Mouse (Mus musculus) liver, adult 2 months (tissue): ENCODE measurements around the gene Nf1. TPM values are rescaled to one million over a fixed set of nuclear protein-coding genes. Genes with fewer than 3 reads are reported as not detected.
"Not testable (repeated sequence)": the region's sequence is repeated elsewhere in the genome, so short reads cannot be mapped to it uniquely, and the experiment has no call there.

Experiments used
- DNase-seq: peaks from one replicate; pipeline ENCODE4 v3.0.0-alpha.2; 2011; ENCODE audit warnings: low read depth, low spot score; ENCODE audit errors: extremely low read depth
- H3K27ac ChIP-seq: fragments of 200-500 bp; replicated peaks from 2 replicates; pipeline ENCODE4 v1.5.1; 2012; ENCODE audit warnings: low read depth, mild to moderate bottlenecking, control low read depth, inconsistent platforms, low read length; ENCODE audit not compliant: insufficient read depth
- H3K27me3 ChIP-seq: fragments of 200-500 bp; 2 replicates; pipeline ENCODE4 v1.6.1; 2012; ENCODE audit warnings: mild to moderate bottlenecking, moderate library complexity, low read length, inconsistent platforms; ENCODE audit not compliant: control insufficient read depth, insufficient read depth
- H3K36me3 ChIP-seq: fragments of 200-500 bp; 2 replicates; pipeline ENCODE4 v1.6.1; 2012; ENCODE audit warnings: low read length, inconsistent platforms; ENCODE audit not compliant: control insufficient read depth, insufficient read depth
- H3K4me1 ChIP-seq: fragments of 200-500 bp; 2 replicates; pipeline ENCODE4 v1.6.1; 2011; ENCODE audit warnings: low read length; ENCODE audit not compliant: control insufficient read depth, insufficient read depth
- H3K4me3 ChIP-seq: fragments of 200-500 bp; 2 replicates; pipeline ENCODE4 v1.5.1; 2011; ENCODE audit warnings: low read depth, mild to moderate bottlenecking, control low read depth, low read length, moderate library complexity; ENCODE audit not compliant: insufficient read depth
- H3K79me2 ChIP-seq: fragments of 200-500 bp; 2 replicates; pipeline ENCODE4 v1.6.1; 2012; ENCODE audit warnings: inconsistent platforms, mild to moderate bottlenecking, low read length, moderate library complexity; ENCODE audit not compliant: control insufficient read depth, insufficient read depth
- H3K9ac ChIP-seq: fragments of 200-500 bp; 2 replicates; pipeline ENCODE4 v1.6.1; 2012; ENCODE audit warnings: low read depth, mild to moderate bottlenecking, control low read depth, inconsistent platforms, low read length
- CTCF ChIP-seq: fragments of 200-500 bp; IDR thresholded peaks from 2 replicates; pipeline ENCODE4 v1.5.1; 2011; ENCODE audit warnings: low read depth, low read length, control low read depth
- POLR2A ChIP-seq: fragments of 200-500 bp; IDR thresholded peaks from 2 replicates; pipeline ENCODE4 v1.6.1; 2011; ENCODE audit warnings: low read length, control low read depth; ENCODE audit not compliant: insufficient read depth; ENCODE audit errors: extremely low read depth
- WGBS: fragments of 180-500 bp; shearing (Covaris S2); methylation state at CpG from one replicate; pipeline ENCODE4 v1.1.7; 2018; 5-methylcytosine and 5-hydroxymethylcytosine counted together
- polyA plus RNA-seq: library from polyadenylated mRNA; depleted of rRNA; stranded (reverse); fragments of >200 nt; gene quantifications from 2 replicates; pipeline ENCODE4 v1.2.3, GENCODE M21; 2012
- total RNA-seq: library from RNA; depleted of rRNA; stranded (reverse); fragments of >200 nt; gene quantifications from 2 replicates; pipeline ENCODE4 v1.2.3, GENCODE M21; 2014

Gene Nf1
- total and polyA plus RNA-seq, 2 experiments: 5.5 to 21.1 TPM

GRCm38 (mm10) chr11:79296167-79296566 is 43.3 kb upstream of the Nf1 start:
- Histone ChIP-seq H3K79me2 (no peaks in the 10 kb centered on the region), H3K27me3 (no peaks in the 10 kb centered on the region), H3K4me3 (no peak overlapping the region), H3K36me3 (no peaks in the 10 kb centered on the region), H3K4me1 (no peaks in the 10 kb centered on the region), H3K27ac (no peak overlapping the region), H3K9ac (no peak overlapping the region)
- TF ChIP-seq POLR2A (no peak), CTCF (peak; percentile 56)
- peak; percentile 36 for DNase-seq
- 12% methylated on average over 1 of the region's 1 CpGs for WGBS

DNA sequence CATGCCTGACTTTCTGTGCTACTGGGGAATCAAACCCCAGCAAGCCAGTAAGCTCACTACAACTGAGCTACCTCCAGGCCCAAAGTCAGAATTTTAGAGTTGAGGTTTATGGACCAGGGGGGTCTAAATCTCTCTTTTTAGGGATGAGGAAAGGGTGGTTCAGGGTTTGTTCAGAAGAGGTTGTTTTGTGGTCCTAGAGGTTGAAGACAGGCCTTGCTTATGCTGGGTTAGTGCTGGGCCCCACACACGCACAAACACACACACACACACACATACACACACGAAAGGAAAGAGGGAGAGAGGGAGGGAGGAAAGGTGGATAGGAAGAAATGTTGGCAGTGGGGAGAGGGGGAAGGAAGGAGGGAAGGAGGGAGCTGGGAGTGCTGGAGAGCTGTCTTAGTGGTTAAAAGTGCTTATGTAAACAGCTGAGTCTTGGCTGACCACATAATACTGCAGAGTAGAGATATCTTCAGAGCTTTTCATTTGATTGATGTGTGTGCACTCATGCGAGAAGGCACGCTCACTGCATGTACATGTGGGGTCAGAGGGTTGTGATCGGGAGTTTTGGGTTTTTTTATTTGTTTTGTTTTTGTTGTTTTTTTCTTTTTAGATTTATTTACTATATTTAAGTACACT is 42.5 kb upstream of the Nf1 start, which contains the start of gene Gm9964:
Gm9964 (minus strand) TSS at position 51 of the 636 bp plus-strand sequence.
- Histone ChIP-seq H3K9ac (no peak within 1 kb of the TSS), H3K4me1 (no peaks in the 10 kb centered on the region), H3K79me2 (no peaks in the 10 kb centered on the region), H3K27ac (no peak within 1 kb of the TSS), H3K36me3 (no peaks in the 10 kb centered on the region), H3K27me3 (no peaks in the 10 kb centered on the region), H3K4me3 (no peak within 1 kb of the TSS)
- WGBS: 91% methylated on average over 5 of the region's 5 CpGs
- TF ChIP-seq CTCF (no peak), POLR2A (no peak)
- DNase-seq: no peak

GRCm38 (mm10) chr11:79299719-79300431 is 39.6 kb upstream of the Nf1 start:
- Histone ChIP-seq H3K27me3 (no peaks in the 10 kb centered on the region), H3K36me3 (no peaks in the 10 kb centered on the region), H3K27ac (no peak overlapping the region), H3K9ac (no peak overlapping the region), H3K4me1 (no peaks in the 10 kb centered on the region), H3K4me3 (no peak overlapping the region), H3K79me2 (no peaks in the 10 kb centered on the region)
- no peak for DNase-seq
- 77% methylated on average over 9 of the region's 9 CpGs for WGBS
- TF ChIP-seq POLR2A (no peak), CTCF (no peak)

- H3K27me3 ChIP-seq: no peaks in the 10 kb centered on the region
- no peaks in the 10 kb centered on the region for H3K36me3 ChIP-seq
- WGBS: 89% methylated on average over 6 of the region's 6 CpGs
- H3K9ac ChIP-seq: no peak overlapping the region
- H3K27ac ChIP-seq: no peak overlapping the region
- no peak overlapping the region for H3K4me3 ChIP-seq
- no peak for DNase-seq
- TF ChIP-seq CTCF (no peak), POLR2A (no peak)
- H3K4me1 ChIP-seq: 0 out of 2 replicates have a peak, but pooled peaks cover 2% of the 10 kb centered on the region
- H3K79me2 ChIP-seq: no peaks in the 10 kb centered on the region
Observed at GRCm38 (mm10) chr11:79303109-79303508, 36.4 kb upstream of the Nf1 start.

DNA sequence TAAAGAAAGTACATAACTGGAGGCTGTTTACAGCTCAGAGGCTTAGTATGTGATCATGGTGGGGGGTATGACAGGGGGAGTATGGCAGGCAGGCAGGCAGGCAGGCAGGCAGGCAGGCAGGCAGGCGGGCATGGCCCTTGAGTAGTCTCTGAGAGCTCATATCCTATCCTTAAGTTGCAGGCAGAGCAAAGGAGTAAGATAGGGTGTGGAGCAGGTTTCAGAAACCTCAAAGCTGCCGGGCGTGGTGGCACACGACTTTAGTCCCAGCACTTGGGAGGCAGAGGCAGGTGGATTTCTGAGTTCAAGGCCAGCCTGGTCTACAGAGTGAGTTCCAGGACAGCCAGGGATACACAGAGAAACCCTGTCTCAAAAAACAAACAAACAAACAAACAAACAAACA is 35.2 kb upstream of the Nf1 start:
- not testable (repeated sequence) for H3K36me3 ChIP-seq, H3K9ac ChIP-seq, H3K79me2 ChIP-seq, H3K27ac ChIP-seq, DNase-seq, H3K27me3 ChIP-seq, H3K4me3 ChIP-seq, H3K4me1 ChIP-seq
- WGBS: 94% methylated on average over 4 of the region's 4 CpGs

GRCm38 (mm10) chr11:79305697-79306340 is 33.7 kb upstream of the Nf1 start:
- Histone ChIP-seq H3K27ac (peak overlapping the region; percentile 40), H3K4me3 (no peak overlapping the region), H3K9ac (no peak overlapping the region), H3K27me3 (no peaks in the 10 kb centered on the region), H3K36me3 (no peaks in the 10 kb centered on the region), H3K79me2 (no peaks in the 10 kb centered on the region), H3K4me1 (0 out of 2 replicates have a peak, but pooled peaks cover 2% of the 10 kb centered on the region)
- no peak for TF ChIP-seq CTCF
- no peak for TF ChIP-seq POLR2A
- WGBS: 77% methylated on average over 9 of the region's 9 CpGs
- peak; percentile 30 for DNase-seq
